Mouse (Mus musculus): ENCODE data around the gene 1110025L11Rik.
"Not testable (repeated sequence)": the region's sequence is repeated elsewhere in the genome, so short reads cannot be mapped to it uniquely, and the experiment has no call there.

The 1110025L11Rik gene

GRCm38 (mm10) chr16:89063902-89064301, at the start of gene 1110025L11Rik:
1110025L11Rik (minus strand) TSS chr16:89064002.
- not testable (repeated sequence) for DNase-seq

GRCm38 (mm10) chr16:89071041-89071440, 7.2 kb upstream of the 1110025L11Rik start:
- not testable (repeated sequence) for DNase-seq

GRCm38 (mm10) chr16:89047783-89048182, 16.0 kb downstream of the 1110025L11Rik start, which contains the start of gene Krtap6-5:
Krtap6-5 (minus strand) TSS chr16:89047883.
- no peak for DNase-seq

GRCm38 (mm10) chr16:89041372-89041771, 22.4 kb downstream of the 1110025L11Rik start, which contains the start of gene Gm10228:
Gm10228 (minus strand) TSS chr16:89041472.
- not testable (repeated sequence) for DNase-seq

- not testable (repeated sequence) for DNase-seq
These were observed 32.4 kb downstream of the 1110025L11Rik start, which contains the start of gene Krtap6-1 for GRCm38 (mm10) chr16:89031399-89031798. Krtap6-1 (plus strand) TSS chr16:89031699.

GRCm38 (mm10) chr16:89014984-89015383, 48.8 kb downstream of the 1110025L11Rik start, which contains the start of gene Gm10229:
Gm10229 (plus strand) TSS chr16:89015284.
- not testable (repeated sequence) for DNase-seq

GRCm38 (mm10) chr16:89013973-89014372, 49.8 kb downstream of the 1110025L11Rik start:
- DNase-seq, result no peak
